Mouse (Mus musculus) kidney, adult 2 months (tissue): ENCODE results near the gene Nptxr.

Experiments used
- CTCF ChIP-seq: fragments of 200-500 bp; conservative IDR thresholded peaks from 2 replicates; pipeline ENCODE4 v1.5.1; 2011; ENCODE audit warnings: low read depth, mild to moderate bottlenecking, control low read depth, low read length, moderate library complexity, mixed read lengths; ENCODE audit not compliant: insufficient read depth, insufficient read length
- POLR2A ChIP-seq: fragments of 200-500 bp; IDR thresholded peaks from one replicate; pipeline ENCODE4 v1.6.1; 2011; ENCODE audit warnings: low read depth, low read length, control low read depth

- TF ChIP-seq CTCF (no peak), POLR2A (no peak)
Observed at GRCm38 (mm10) chr15:79764539-79765267, 39.9 kb downstream of the Nptxr start.
